Mouse (Mus musculus) midbrain, embryonic 16.5 days (tissue): ENCODE results near the gene Gpr85. TPM values are rescaled to one million over a fixed set of nuclear protein-coding genes. Genes with fewer than 3 reads are reported as not detected.

Experiments
- ATAC-seq: fragments of 200-750 bp; cut with Nextera tagmentation; 2 replicates; pipeline ENCODE4 v1.8.0; 2017; ENCODE audit warnings: moderate TSS enrichment
- H3K27ac ChIP-seq: fragments of 300-500 bp; sonication (generic); 2 replicates; pipeline ENCODE4 v1.5.1; 2014; ENCODE audit warnings: mild to moderate bottlenecking, low read length, mixed read lengths
- H3K27me3 ChIP-seq: fragments of 300-500 bp; sonication (generic); 2 replicates; pipeline ENCODE4 v1.6.1; 2014; ENCODE audit warnings: low read depth, low read length, mixed read lengths; ENCODE audit not compliant: control insufficient read depth, insufficient read depth
- H3K36me3 ChIP-seq: fragments of 300-500 bp; sonication (generic); 2 replicates; pipeline ENCODE4 v1.6.1; 2014; ENCODE audit warnings: mild to moderate bottlenecking, low read length, moderate library complexity, mixed read lengths; ENCODE audit not compliant: control insufficient read depth, insufficient read depth
- H3K4me1 ChIP-seq: fragments of 300-500 bp; sonication (generic); 2 replicates; pipeline ENCODE4 v1.6.1; 2014; ENCODE audit warnings: mild to moderate bottlenecking, low read length, mixed read lengths; ENCODE audit not compliant: control insufficient read depth, insufficient read depth
- H3K4me2 ChIP-seq: fragments of 300-500 bp; sonication (generic); 2 replicates; pipeline ENCODE4 v1.6.1; 2014; ENCODE audit warnings: mild to moderate bottlenecking, low read length, mixed read lengths
- H3K4me3 ChIP-seq: fragments of 300-500 bp; sonication (generic); 2 replicates; pipeline ENCODE4 v1.5.1; 2014; ENCODE audit warnings: low read depth, mild to moderate bottlenecking, low read length, moderate library complexity, mixed read lengths
- H3K9ac ChIP-seq: fragments of 300-500 bp; sonication (generic); 2 replicates; pipeline ENCODE4 v1.6.1; 2014; ENCODE audit warnings: low read depth, low read length, mixed read lengths
- H3K9me3 ChIP-seq: fragments of 300-500 bp; sonication (generic); replicated peaks from 2 replicates; pipeline ENCODE4 v1.6.1; 2014; ENCODE audit warnings: mild to moderate bottlenecking, low read length, mixed read lengths; ENCODE audit not compliant: control insufficient read depth, poor library complexity, severe bottlenecking
- WGBS: fragments of 180-500 bp; shearing (Covaris S2); extraction: QIAGEN DNeasy Blood & Tissue Kit; methylation state at CpG from one replicate; pipeline ENCODE4 v1.1.7; 2014; 5-methylcytosine and 5-hydroxymethylcytosine counted together
- polyA plus RNA-seq: library from polyadenylated mRNA; unstranded; fragments of >200 nt; fragmentation: Nextera tagmentation; extraction: Ambion mirVana; gene quantifications from 2 replicates; pipeline ENCODE4 v1.2.1, GENCODE M21; 2015

Gpr85 gene
- 121 and 122 TPM in 2 replicates for polyA plus RNA-seq

DNA sequence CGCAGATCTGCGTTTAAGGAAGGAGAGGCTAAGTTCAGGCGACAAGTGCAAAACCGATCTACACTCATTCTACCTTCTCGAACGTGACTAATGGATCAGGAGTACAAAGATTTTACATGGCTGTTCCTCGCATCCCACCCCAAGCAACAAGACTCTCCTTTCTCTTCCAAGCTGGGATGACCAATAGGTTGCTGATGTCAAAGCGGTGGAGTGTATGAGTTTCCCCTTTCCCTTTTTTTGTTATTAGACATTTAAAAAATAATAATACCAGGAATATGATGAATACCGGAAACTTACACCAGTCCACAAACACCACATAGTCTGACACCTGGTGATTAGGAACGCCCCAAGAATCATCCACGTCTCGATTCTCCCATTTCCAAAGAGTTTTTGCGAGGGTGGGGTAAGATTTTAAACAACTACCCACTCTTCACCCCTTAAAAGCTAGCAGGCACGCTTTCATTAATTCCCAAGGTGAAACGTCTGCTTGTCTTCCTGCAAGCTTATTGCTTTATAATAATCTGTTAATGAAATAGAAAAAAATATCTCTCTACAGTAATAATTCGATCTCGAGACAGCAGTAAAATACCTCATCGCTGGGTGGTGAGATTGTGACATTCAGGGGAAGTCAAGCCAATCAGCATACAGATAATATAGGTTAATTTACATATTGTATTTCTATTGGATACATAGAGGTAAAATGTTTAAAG lies at the start of gene Gpr85:
Gene Gpr85 (minus strand): TSS at position 598 of the 710 bp plus-strand sequence.
- WGBS = 27% methylated on average over 18 of the region's 18 CpGs
- ATAC-seq = peak; percentile 52
- peak within 1 kb of the TSS; percentile 74 for H3K9ac ChIP-seq
- H3K4me2 ChIP-seq = peak within 1 kb of the TSS; percentile 86
- H3K4me1 ChIP-seq = no peaks in the 10 kb centered on the region
- peak within 1 kb of the TSS; percentile 97 for H3K27ac ChIP-seq
- no peaks in the 10 kb centered on the region for H3K9me3 ChIP-seq
- H3K36me3 ChIP-seq = no peaks in the 10 kb centered on the region
- no peaks in the 10 kb centered on the region for H3K27me3 ChIP-seq
- H3K4me3 ChIP-seq = peak within 1 kb of the TSS; percentile 56

DNA sequence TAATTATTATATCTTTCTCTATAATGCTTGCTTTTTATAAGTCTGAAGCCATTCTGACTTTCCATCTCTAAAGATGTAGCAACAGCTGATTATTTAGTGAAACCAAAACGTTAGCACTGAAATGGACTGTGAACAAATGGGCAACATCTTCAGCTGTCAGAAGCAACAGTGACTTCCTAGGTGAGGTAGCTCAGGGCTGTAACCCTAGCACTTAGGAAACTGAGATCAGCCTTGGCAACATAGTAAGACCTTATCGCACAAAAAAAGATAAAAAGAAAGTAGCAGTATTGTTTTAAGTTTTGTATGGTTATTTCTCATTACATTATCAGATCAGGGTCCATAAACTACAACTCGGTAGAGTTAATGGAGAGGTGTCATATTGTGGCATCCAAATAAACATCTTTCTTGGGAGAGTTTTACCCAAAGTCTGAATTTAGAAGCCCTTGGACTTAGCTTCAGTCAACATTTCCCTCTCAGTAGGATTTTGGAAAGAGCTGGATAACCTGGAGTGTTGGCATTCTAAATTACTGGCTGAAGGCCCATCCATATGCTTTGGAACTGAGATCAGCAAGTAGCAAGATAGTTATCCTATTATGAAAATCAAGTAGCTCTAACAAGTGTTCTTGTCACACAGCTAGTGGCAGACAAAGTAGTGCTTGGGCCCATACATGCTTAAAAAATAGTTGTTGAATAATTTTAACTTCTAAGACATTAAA lies 45.3 kb upstream of the Gpr85 start:
- 90% methylated on average over 3 of the region's 3 CpGs for WGBS
- no peaks in the 10 kb centered on the region for H3K36me3 ChIP-seq
- H3K4me2 ChIP-seq = no peak overlapping the region

DNA sequence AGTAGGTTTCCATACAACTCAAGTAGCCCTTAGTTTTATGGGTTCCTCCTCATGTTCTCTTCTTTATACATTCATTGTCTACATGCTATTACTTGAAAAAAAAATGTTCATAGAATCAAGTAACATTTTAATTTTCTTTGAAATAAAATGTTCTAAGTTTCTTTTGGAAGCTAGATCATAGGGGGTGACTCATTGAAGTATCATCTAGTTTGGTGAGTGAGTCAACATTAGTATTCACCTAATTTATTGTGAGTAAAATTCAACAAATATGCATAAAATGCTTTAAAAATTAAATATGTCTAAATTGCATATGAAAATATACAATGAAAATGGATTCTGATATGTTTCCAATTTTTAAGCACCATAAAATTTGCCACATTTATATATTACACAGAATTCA lies 43.2 kb upstream of the Gpr85 start:
- Histone ChIP-seq H3K4me2 (no peak overlapping the region), H3K27me3 (no peaks in the 10 kb centered on the region), H3K9ac (no peak overlapping the region), H3K36me3 (no peaks in the 10 kb centered on the region), H3K4me1 (no peaks in the 10 kb centered on the region), H3K27ac (no peak overlapping the region), H3K4me3 (no peak overlapping the region), H3K9me3 (no peaks in the 10 kb centered on the region; the same call in 1 of the 2 replicates)
- ATAC-seq = no peak

More for the DNA sequence above, 45.3 kb upstream of the Gpr85 start:
- Histone ChIP-seq H3K27ac (no peak overlapping the region), H3K4me3 (no peak overlapping the region), H3K4me1 (no peaks in the 10 kb centered on the region), H3K27me3 (no peaks in the 10 kb centered on the region), H3K9ac (no peak overlapping the region), H3K9me3 (no peaks in the 10 kb centered on the region; the same call in 1 of the 2 replicates)
- no peak for ATAC-seq

DNA sequence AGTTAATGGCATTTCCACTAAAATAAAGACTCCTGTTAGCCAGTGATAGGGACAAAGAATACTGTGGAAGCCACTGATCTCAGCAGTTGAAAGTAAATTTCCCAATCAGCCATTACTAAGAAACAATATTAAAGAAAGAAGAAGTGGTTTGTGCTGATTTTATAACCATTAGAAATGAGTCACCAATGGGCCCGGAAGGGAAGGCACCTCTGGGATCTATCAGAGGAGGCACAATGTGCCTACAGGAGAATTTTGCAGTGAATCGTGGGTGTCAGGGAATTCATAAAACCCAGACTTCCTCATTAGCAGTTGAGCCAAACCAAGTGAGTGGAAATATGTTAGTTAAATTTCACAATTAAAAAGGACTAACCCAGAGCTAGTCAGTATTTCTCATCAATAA lies 34.2 kb upstream of the Gpr85 start:
- ATAC-seq = no peak
- 92% methylated on average over 2 of the region's 2 CpGs for WGBS
- H3K36me3 ChIP-seq = no peaks in the 10 kb centered on the region

DNA sequence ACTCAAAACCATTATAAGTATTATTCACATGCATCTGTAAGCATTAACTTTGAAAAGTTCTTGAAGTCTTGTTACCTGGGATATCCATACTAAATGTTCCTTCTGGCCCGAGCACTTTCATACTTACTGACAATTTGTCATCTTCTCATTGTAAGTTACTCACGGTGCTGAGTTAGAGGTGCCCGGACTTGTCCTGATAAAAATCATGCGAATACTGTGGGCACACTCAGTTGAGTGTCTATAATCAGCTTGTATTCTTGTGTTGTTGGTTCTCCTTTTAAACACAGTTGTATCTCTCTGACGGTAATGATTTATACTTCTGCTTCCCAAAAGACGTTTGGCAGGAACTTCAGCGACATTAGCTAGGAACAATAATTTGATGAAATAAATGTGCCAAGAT lies 32.3 kb upstream of the Gpr85 start:
- H3K4me3 ChIP-seq = no peak overlapping the region
- no peaks in the 10 kb centered on the region for H3K9me3 ChIP-seq
- peak overlapping the region; percentile 58; the same call in 1 of the 2 replicates for H3K4me2 ChIP-seq
- H3K4me1 ChIP-seq = peaks cover 5% of the 10 kb centered on the region
- no peak overlapping the region for H3K27ac ChIP-seq
- no peak for ATAC-seq
- 81% methylated on average over 7 of the region's 7 CpGs for WGBS
- H3K9ac ChIP-seq = peak overlapping the region; percentile 71; the same call in 1 of the 2 replicates
- 0 out of 2 replicates have a peak, but pooled peaks cover 2% of the 10 kb centered on the region for H3K36me3 ChIP-seq
- H3K27me3 ChIP-seq = no peaks in the 10 kb centered on the region

More for the DNA sequence above, 34.2 kb upstream of the Gpr85 start:
- Histone ChIP-seq H3K27ac (no peak overlapping the region), H3K27me3 (no peaks in the 10 kb centered on the region), H3K9me3 (no peaks in the 10 kb centered on the region), H3K4me2 (no peak overlapping the region), H3K4me3 (no peak overlapping the region), H3K4me1 (peaks cover 5% of the 10 kb centered on the region), H3K9ac (no peak overlapping the region)

DNA sequence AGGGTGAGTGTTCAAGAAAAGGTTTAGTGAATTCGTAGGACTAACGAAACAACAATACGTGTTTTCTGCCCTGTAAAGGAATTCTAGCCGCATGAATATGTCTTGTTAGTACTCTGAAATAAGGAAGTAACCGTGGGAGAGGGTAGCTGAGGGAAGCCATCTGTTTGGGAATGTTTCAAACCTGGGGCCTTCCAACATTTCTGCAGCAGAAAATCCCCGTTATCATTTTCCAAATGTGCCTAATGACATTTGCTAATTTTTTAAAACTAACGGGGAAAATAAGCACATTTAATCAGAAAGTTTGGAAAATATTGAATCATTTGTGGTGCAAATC lies 31.9 kb upstream of the Gpr85 start:
- ATAC-seq = peak; percentile 87
- peak overlapping the region; percentile 58 for H3K4me2 ChIP-seq
- 1% methylated on average over 7 of the region's 7 CpGs for WGBS

DNA sequence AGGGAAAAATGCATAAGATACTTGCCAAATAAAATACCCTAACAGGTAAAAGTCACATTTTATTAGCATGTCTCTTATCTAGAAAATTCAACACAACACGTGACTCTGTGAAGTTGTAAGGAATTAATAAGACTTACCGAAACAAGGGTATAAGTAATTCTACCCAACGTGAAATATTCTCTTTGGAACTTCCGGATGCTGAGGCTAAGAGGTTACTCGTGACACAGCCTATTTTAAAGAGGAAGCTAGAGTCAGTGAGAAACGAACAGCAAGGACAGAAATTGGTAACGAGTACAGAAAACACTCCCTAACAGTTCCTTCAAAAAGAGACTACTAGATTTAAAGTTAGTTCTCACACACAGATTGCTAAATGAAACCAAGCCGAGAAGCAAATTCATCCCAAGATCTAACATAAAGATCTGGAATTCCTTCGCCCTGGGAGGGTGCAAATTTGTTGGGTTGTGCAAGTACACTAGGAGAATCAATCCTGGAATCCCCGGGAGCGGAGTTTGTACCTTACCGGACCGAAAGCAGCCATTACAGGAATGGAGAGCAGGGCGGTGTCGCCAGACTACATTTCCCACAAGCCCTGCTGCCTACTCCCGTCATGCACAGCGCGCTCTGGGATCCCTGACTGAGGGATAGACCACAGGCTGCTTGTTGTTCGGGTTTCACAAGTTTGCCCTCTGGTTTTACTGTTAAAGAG lies 31.3 kb upstream of the Gpr85 start, which contains the start of gene 2610001J05Rik:
Gene 2610001J05Rik (minus strand): TSS at position 600 of the 706 bp plus-strand sequence.
- H3K27me3 ChIP-seq = no peaks in the 10 kb centered on the region
- peaks cover 5% of the 10 kb centered on the region for H3K4me1 ChIP-seq
- ATAC-seq = peak; percentile 100
- under 1% methylated on average over 19 of the region's 19 CpGs for WGBS
- 0 out of 2 replicates have a peak, but pooled peaks cover 2% of the 10 kb centered on the region for H3K36me3 ChIP-seq
- no peaks in the 10 kb centered on the region for H3K9me3 ChIP-seq
- peak within 1 kb of the TSS; percentile 71 for H3K9ac ChIP-seq
- peak within 1 kb of the TSS; percentile 76 for H3K4me2 ChIP-seq
- peak within 1 kb of the TSS; percentile 79 for H3K27ac ChIP-seq
- peak within 1 kb of the TSS; percentile 73 for H3K4me3 ChIP-seq

More for the DNA sequence above, 31.9 kb upstream of the Gpr85 start:
- Histone ChIP-seq H3K4me1 (peaks cover 5% of the 10 kb centered on the region), H3K9ac (peak overlapping the region; percentile 71), H3K27ac (peak overlapping the region; percentile 79), H3K9me3 (no peaks in the 10 kb centered on the region), H3K4me3 (peak overlapping the region; percentile 73), H3K36me3 (0 out of 2 replicates have a peak, but pooled peaks cover 2% of the 10 kb centered on the region), H3K27me3 (no peaks in the 10 kb centered on the region)

DNA sequence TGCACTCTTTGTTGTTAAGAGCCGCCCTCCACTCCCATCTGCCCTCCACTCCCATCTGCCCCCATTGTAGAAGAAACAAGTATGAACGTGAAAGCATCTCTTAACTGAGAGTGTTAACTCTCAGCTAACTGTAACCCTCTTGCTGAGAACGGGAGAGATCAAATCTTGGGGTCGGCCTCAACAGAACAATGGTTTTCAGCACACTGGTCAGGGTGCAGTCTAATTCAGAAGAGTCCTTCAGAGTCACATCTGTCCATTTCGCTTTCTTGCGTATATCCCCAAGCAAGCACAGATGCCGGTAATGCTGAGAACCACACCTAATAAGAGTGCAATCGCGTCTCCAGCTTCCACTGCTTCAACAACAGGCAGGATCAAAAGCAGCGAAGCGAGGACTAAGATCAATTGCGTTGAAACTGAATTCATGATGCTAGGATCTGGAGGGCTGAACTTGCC lies 30.6 kb upstream of the Gpr85 start:
- peaks cover 5% of the 10 kb centered on the region for H3K4me1 ChIP-seq
- 0 out of 2 replicates have a peak, but pooled peaks cover 2% of the 10 kb centered on the region for H3K36me3 ChIP-seq
- no peaks in the 10 kb centered on the region for H3K9me3 ChIP-seq
- peak overlapping the region; percentile 64 for H3K9ac ChIP-seq
- WGBS = 19% methylated on average over 12 of the region's 12 CpGs
- 0 out of 2 replicates have a peak, but pooled peaks have one; percentile 26 for ATAC-seq
- H3K4me2 ChIP-seq = peak overlapping the region; percentile 76
- no peak overlapping the region for H3K27ac ChIP-seq
- peak overlapping the region; percentile 42 for H3K4me3 ChIP-seq
- H3K27me3 ChIP-seq = no peaks in the 10 kb centered on the region
